Mouse (Mus musculus): ENCODE measurements around the gene Parp9.

DNA sequence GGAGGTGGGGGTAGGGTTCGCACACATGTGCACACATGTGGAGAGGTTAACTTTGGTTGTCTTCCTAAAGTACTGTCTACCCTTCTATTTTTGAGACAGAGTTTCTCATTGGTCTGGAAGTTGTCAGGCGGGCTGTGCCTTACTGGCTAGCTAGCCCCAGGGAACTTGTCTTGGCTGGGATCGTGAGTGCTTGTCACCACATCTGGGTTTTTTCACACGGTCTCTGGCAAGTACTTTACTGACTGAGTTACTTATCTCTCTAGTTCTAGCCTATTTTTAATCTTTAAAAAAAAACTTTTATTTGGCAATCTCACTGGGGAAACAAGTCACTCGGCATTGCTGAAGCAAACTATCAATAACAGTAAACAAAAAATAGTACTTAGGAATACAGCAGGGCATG is 11.0 kb downstream of the Parp9 start:
- TF ChIP-seq CTCF (IDR thresholded peaks at IDR 0.05; ENCODE audit: borderline replicate concordance, control insufficient read depth, extremely low read depth, insufficient read depth, low read length, poor library complexity) (no peak), POLR2A (IDR thresholded peaks at IDR 0.05; ENCODE audit: control insufficient read depth, extremely low read depth, insufficient read depth, low read length, poor library complexity) (no peak)
